Mouse (Mus musculus) midbrain, embryonic 11.5 days (tissue): ENCODE measurements around the gene Josd2. TPM values are rescaled to one million over a fixed set of nuclear protein-coding genes. Genes with fewer than 3 reads are reported as not detected.
A peak's percentile ranks its signal among the peaks of the same experiment; 100 is the strongest.

Experiments used
- ATAC-seq: fragments of 200-750 bp; cut with Nextera tagmentation; 2 replicates; pipeline ENCODE4 v1.8.0; 2017; ENCODE audit warnings: moderate TSS enrichment, moderate library complexity; ENCODE audit not compliant: low FRiP score
- DNase-seq: peaks from one replicate; pipeline ENCODE4 v3.0.0; 2015; ENCODE audit warnings: low spot score; ENCODE audit errors: missing footprints
- H3K27ac ChIP-seq: fragments of 300-500 bp; sonication (generic); 2 replicates; pipeline ENCODE4 v1.5.1; 2014; ENCODE audit warnings: low read depth, low read length
- H3K27me3 ChIP-seq: fragments of 300-500 bp; sonication (generic); 2 replicates; pipeline ENCODE4 v1.6.1; 2014; ENCODE audit warnings: mild to moderate bottlenecking, low read length, moderate library complexity, mixed read lengths; ENCODE audit not compliant: control insufficient read depth, insufficient read depth
- H3K36me3 ChIP-seq: fragments of 300-500 bp; sonication (generic); 2 replicates; pipeline ENCODE4 v1.6.1; 2014; ENCODE audit warnings: mild to moderate bottlenecking, low read length, moderate library complexity, mixed read lengths; ENCODE audit not compliant: control insufficient read depth, insufficient read depth
- H3K4me1 ChIP-seq: fragments of 300-500 bp; sonication (generic); 2 replicates; pipeline ENCODE4 v1.6.1; 2014; ENCODE audit warnings: low read length; ENCODE audit not compliant: control insufficient read depth, insufficient read depth
- H3K4me2 ChIP-seq: fragments of 300-500 bp; sonication (generic); 2 replicates; pipeline ENCODE4 v1.6.1; 2014; ENCODE audit warnings: mild to moderate bottlenecking, moderate library complexity
- H3K4me3 ChIP-seq: fragments of 300-500 bp; sonication (generic); 2 replicates; pipeline ENCODE4 v1.5.1; 2014; ENCODE audit warnings: low read depth, low read length
- H3K9ac ChIP-seq: fragments of 300-500 bp; sonication (generic); 2 replicates; pipeline ENCODE4 v1.6.1; 2014; ENCODE audit warnings: low read length
- H3K9me3 ChIP-seq: fragments of 300-500 bp; sonication (generic); 2 replicates; pipeline ENCODE4 v1.6.1; 2016; ENCODE audit warnings: low read length; ENCODE audit not compliant: control insufficient read depth
- WGBS: fragments of 180-500 bp; shearing (Covaris S2); extraction: QIAGEN DNeasy Blood & Tissue Kit; methylation state at CpG from one replicate; pipeline ENCODE4 v1.1.7; 2014; 5-methylcytosine and 5-hydroxymethylcytosine counted together
- polyA plus RNA-seq: library from polyadenylated mRNA; unstranded; fragments of >200 nt; fragmentation: Nextera tagmentation; extraction: Ambion mirVana; gene quantifications from 2 replicates; pipeline ENCODE4 v1.2.1, GENCODE M21; 2014

Josd2 gene
- polyA plus RNA-seq, 1 experiment from 2014 or later, result 55.8 TPM

DNA sequence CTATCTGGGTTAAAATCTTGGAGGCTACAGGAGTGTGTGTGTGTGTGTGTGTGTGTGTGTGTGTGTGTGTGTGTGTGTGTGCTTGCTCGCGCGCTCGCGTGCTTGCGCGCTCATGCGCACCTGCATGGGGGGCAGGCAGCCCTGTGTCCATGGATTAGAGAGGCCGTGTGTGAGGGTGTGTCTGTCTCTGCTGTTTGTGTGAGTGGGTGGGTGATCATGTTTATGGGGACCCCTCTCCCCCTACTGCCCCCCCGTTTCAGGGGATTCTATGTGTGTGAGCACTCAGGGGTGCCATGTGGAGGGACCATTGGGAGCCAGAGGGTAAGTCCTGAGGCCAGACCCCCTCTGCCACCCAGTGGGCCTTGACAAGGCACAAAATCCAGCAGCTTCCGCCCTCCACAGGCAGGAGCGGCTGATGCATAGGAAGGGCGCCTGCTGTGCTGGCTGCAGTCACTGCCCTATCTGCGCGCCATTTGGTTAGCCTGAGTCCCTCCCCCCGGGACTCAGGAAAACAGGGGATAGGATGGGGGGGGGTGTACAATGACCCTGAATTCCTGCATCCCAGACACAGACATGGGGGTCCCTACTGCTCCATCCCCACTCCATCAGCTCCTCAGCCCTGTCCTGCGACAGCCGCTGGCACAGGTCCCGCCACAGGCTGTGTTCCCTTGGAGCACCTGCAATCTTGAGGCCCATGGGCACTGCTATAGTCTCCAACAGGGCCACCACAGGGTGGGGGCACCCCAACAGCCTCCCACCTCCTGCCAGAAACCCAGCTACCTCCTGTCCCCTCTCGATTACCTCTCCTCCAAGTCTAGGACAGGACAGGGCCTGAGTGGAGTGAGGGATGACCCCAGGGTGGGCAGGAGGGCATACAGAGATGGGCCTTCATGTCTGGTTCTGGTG lies 24.3 kb upstream of the Josd2 start:
- H3K4me2 ChIP-seq, result peak overlapping the region; percentile 92
- H3K4me1 ChIP-seq, result peaks cover 23% of the 10 kb centered on the region
- peak overlapping the region; percentile 53 for H3K4me3 ChIP-seq
- H3K9ac ChIP-seq, result peak overlapping the region; percentile 95
- WGBS, result 8% methylated on average over 20 of the region's 20 CpGs
- peak overlapping the region; percentile 88 for H3K27ac ChIP-seq
- H3K9me3 ChIP-seq, result no peaks in the 10 kb centered on the region
- peak; percentile 56 for ATAC-seq
- H3K27me3 ChIP-seq, result peaks cover 5% of the 10 kb centered on the region
- H3K36me3 ChIP-seq, result peaks cover 3% of the 10 kb centered on the region
- DNase-seq, result peak; percentile 95

- Histone ChIP-seq H3K4me1 (peaks cover 23% of the 10 kb centered on the region), H3K27ac (no peak overlapping the region), H3K27me3 (peaks cover 5% of the 10 kb centered on the region), H3K4me3 (no peak overlapping the region), H3K9me3 (no peaks in the 10 kb centered on the region), H3K36me3 (peaks cover 10% of the 10 kb centered on the region), H3K9ac (no peak overlapping the region), H3K4me2 (peak overlapping the region; percentile 92; the same call in 1 of the 2 replicates)
- DNase-seq (no peak), ATAC-seq (no peak)
- WGBS, result 34% methylated on average over 29 of the region's 29 CpGs
Observed at GRCm38 (mm10) chr7:44444886-44445527, 22.8 kb upstream of the Josd2 start.

DNA sequence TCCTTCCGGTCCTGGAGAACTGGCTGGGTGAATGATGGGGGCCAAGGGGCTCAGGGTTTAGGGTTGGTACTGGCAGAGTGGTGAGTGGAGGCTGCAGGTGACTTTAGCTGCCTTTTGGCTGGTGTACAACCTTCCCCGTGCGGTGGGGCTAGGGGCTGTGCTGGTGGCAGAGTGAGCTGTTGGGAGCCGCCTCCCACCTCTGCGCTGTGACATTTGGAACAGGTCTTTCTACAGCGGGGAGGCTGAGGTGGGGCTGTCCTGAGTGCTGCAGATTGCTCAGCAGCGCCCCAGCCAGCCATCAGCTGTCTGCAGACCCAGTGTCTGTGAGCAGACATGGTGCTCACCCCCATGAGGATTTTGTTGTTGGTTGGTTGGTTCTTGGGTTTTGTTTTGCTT lies 22.3 kb upstream of the Josd2 start:
- ATAC-seq (no peak), DNase-seq (no peak)
- Histone ChIP-seq H3K4me3 (no peak overlapping the region; the same call in 1 of the 2 replicates), H3K4me1 (peaks cover 23% of the 10 kb centered on the region), H3K9me3 (no peaks in the 10 kb centered on the region), H3K27me3 (peaks cover 5% of the 10 kb centered on the region), H3K36me3 (peaks cover 10% of the 10 kb centered on the region), H3K9ac (no peak overlapping the region), H3K4me2 (0 out of 2 replicates have a peak overlapping the region, but pooled peaks have one; percentile 3), H3K27ac (no peak overlapping the region)
- WGBS, result 42% methylated on average over 7 of the region's 7 CpGs

GRCm38 (mm10) chr7:44446070-44446855 lies 21.5 kb upstream of the Josd2 start:
- ATAC-seq (no peak), DNase-seq (peak; percentile 78)
- H3K9me3 ChIP-seq, result no peaks in the 10 kb centered on the region
- peaks cover 23% of the 10 kb centered on the region for H3K4me1 ChIP-seq
- 66% methylated on average over 12 of the region's 12 CpGs for WGBS
- peaks cover 5% of the 10 kb centered on the region for H3K27me3 ChIP-seq
- H3K9ac ChIP-seq, result no peak overlapping the region
- no peak overlapping the region for H3K4me2 ChIP-seq
- H3K27ac ChIP-seq, result no peak overlapping the region
- H3K4me3 ChIP-seq, result no peak overlapping the region
- H3K36me3 ChIP-seq, result peaks cover 10% of the 10 kb centered on the region

- no peak overlapping the region for H3K9ac ChIP-seq
- no peak overlapping the region for H3K27ac ChIP-seq
- no peak overlapping the region for H3K4me2 ChIP-seq
- 41% methylated on average over 3 of the region's 3 CpGs for WGBS
- H3K4me3 ChIP-seq, result no peak overlapping the region
- no peaks in the 10 kb centered on the region; the same call in 1 of the 2 replicates for H3K9me3 ChIP-seq
- no peak for ATAC-seq
- no peaks in the 10 kb centered on the region for H3K4me1 ChIP-seq
- no peaks in the 10 kb centered on the region for H3K27me3 ChIP-seq
- no peak for DNase-seq
- H3K36me3 ChIP-seq, result peaks cover 17% of the 10 kb centered on the region
Observed at GRCm38 (mm10) chr7:44453256-44453655, 14.5 kb upstream of the Josd2 start.

- no peaks in the 10 kb centered on the region for H3K4me1 ChIP-seq
- no peaks in the 10 kb centered on the region; the same call in 1 of the 2 replicates for H3K9me3 ChIP-seq
- ATAC-seq (no peak), DNase-seq (no peak)
- H3K4me3 ChIP-seq, result no peak overlapping the region
- no peak overlapping the region for H3K27ac ChIP-seq
- no peak overlapping the region for H3K4me2 ChIP-seq
- peaks cover 12% of the 10 kb centered on the region for H3K36me3 ChIP-seq
- peaks cover 6% of the 10 kb centered on the region; the same call in 1 of the 2 replicates for H3K27me3 ChIP-seq
- H3K9ac ChIP-seq, result no peak overlapping the region
- WGBS, result 91% methylated on average over 1 of the region's 1 CpGs
Observed at GRCm38 (mm10) chr7:44456302-44456701, 11.5 kb upstream of the Josd2 start.

DNA sequence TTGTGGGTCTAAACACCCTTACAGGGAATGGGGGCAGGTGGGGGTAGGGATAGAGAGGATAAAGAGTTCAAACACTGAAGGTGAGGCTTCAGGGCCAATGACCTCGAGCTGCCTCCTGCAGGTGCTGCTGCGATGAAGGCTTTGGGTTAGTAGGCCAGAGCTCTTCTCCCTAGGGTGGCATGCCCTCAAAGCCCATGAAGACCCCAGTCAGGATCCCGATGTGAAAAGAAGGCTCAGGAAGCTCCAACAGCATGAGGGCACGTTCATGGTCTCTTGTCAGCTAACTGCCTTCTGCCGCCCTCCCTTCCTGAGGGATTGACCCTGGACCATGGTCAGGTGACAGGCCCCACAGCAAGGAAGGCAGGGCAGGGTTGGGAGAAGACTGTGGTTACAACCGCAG lies 7.7 kb upstream of the Josd2 start:
- no peaks in the 10 kb centered on the region; the same call in 1 of the 2 replicates for H3K9me3 ChIP-seq
- H3K4me1 ChIP-seq, result peaks cover 18% of the 10 kb centered on the region
- peaks cover 26% of the 10 kb centered on the region for H3K36me3 ChIP-seq
- 85% methylated on average over 6 of the region's 6 CpGs for WGBS
- H3K4me2 ChIP-seq, result no peak overlapping the region
- ATAC-seq (no peak), DNase-seq (no peak)
- no peak overlapping the region for H3K27ac ChIP-seq
- H3K9ac ChIP-seq, result no peak overlapping the region
- H3K27me3 ChIP-seq, result peaks cover 17% of the 10 kb centered on the region
- no peak overlapping the region for H3K4me3 ChIP-seq

- ATAC-seq, result no peak
- no peak overlapping the region for H3K9ac ChIP-seq
- no peak overlapping the region for H3K4me2 ChIP-seq
- peak; percentile 59 for DNase-seq
- H3K4me3 ChIP-seq, result no peak overlapping the region
- H3K9me3 ChIP-seq, result no peaks in the 10 kb centered on the region; the same call in 1 of the 2 replicates
- WGBS, result 81% methylated on average over 31 of the region's 31 CpGs
- H3K36me3 ChIP-seq, result peaks cover 26% of the 10 kb centered on the region
- peaks cover 17% of the 10 kb centered on the region for H3K27me3 ChIP-seq
- no peak overlapping the region for H3K27ac ChIP-seq
- peaks cover 20% of the 10 kb centered on the region for H3K4me1 ChIP-seq
Observed at GRCm38 (mm10) chr7:44460767-44461502, 6.8 kb upstream of the Josd2 start.
